Mouse (Mus musculus) heart, postnatal 25 days (tissue): Measurements from ENCODE around the gene Ace. TPM values are rescaled to one million over a fixed set of nuclear protein-coding genes. Genes with fewer than 3 reads are reported as not detected.
"Not testable (repeated sequence)": the region's sequence is repeated elsewhere in the genome, so short reads cannot be mapped to it uniquely, and the experiment has no call there.

Experiments
- DNase-seq: peaks from one replicate; pipeline ENCODE4 v3.0.0; 2022; ENCODE audit warnings: low spot score
- intact Hi-C: fragments of 180-260 bp; cut with DNase I; formaldehyde crosslinking; loops from one replicate; pipeline ENCODE4 v1.15.1; 2025
- total RNA-seq, 2 experiments: library from RNA; stranded (reverse); gene quantifications; 2 replicates each; pipeline ENCODE4 v1.2.3; 2021

Ace gene
- total RNA-seq, 2 experiments from 2014 or later = 25.2 to 26.9 TPM

- DNase-seq = no peak
- intact Hi-C loops = no loop called here
These were observed 10.9 kb downstream of the Ace start for GRCm38 (mm10) chr11:105978634-105979033.

- DNase-seq = no peak
These were observed 16.7 kb downstream of the Ace start for GRCm38 (mm10) chr11:105984452-105984851.

GRCm38 (mm10) chr11:105987446-105987845 is 19.7 kb downstream of the Ace start:
- intact Hi-C loops = no loop called here
- DNase-seq = no peak

More at GRCm38 (mm10) chr11:105984452-105984851, 16.7 kb downstream of the Ace start:
- intact Hi-C loops = no loop called here

GRCm38 (mm10) chr11:105989446-105989845 is 21.7 kb downstream of the Ace start:
- DNase-seq = no peak
- intact Hi-C loops = no loop called here

GRCm38 (mm10) chr11:105990231-105990630 is 22.5 kb downstream of the Ace start:
- DNase-seq = no peak
- intact Hi-C loops = no loop called here

GRCm38 (mm10) chr11:105994375-105994774 is 26.6 kb downstream of the Ace start, which contains the start of gene Ace3:
TSS of gene Ace3 (plus strand) at chr11:105994675.
- intact Hi-C loops = no loop called here
- DNase-seq = no peak

GRCm38 (mm10) chr11:106000062-106000461 is 32.3 kb downstream of the Ace start:
- intact Hi-C loops = loop anchor here (2.0 kb wide), 1 partner anchor 27 kb away; no protein-coding TSS in a partner anchor
- no peak for DNase-seq

- no peak for DNase-seq
- intact Hi-C loops = loop anchor here (2.0 kb wide), 2 partner anchors 25 to 73 kb away; no protein-coding TSS in a partner anchor
These were observed 34.0 kb downstream of the Ace start for GRCm38 (mm10) chr11:106001718-106002117.

- intact Hi-C loops = no loop called here
- no peak for DNase-seq
These were observed 36.8 kb downstream of the Ace start for GRCm38 (mm10) chr11:106004576-106004975.

GRCm38 (mm10) chr11:106005970-106006369 is 38.2 kb downstream of the Ace start:
- DNase-seq = no peak
- intact Hi-C loops = no loop called here

- intact Hi-C loops = no loop called here
- no peak for DNase-seq
These were observed 40.1 kb downstream of the Ace start, which contains the start of gene Kcnh6 for GRCm38 (mm10) chr11:106007821-106008220. TSS of gene Kcnh6 (plus strand) at chr11:106008124.

GRCm38 (mm10) chr11:106012711-106013110 is 45.0 kb downstream of the Ace start:
- no peak for DNase-seq
- intact Hi-C loops = no loop called here

- intact Hi-C loops = no loop called here
- no peak for DNase-seq
These were observed 45.9 kb downstream of the Ace start for GRCm38 (mm10) chr11:106013556-106014225.

GRCm38 (mm10) chr11:106016440-106016839 is 48.7 kb downstream of the Ace start:
- intact Hi-C loops = no loop called here
- no peak for DNase-seq

GRCm38 (mm10) chr11:106020051-106020763 is 52.5 kb downstream of the Ace start:
- intact Hi-C loops = no loop called here
- DNase-seq = no peak

- DNase-seq = no peak
- intact Hi-C loops = loop anchor here (2.0 kb wide), 2 partner anchors 25 to 99 kb away; no protein-coding TSS in a partner anchor
These were observed 58.0 kb downstream of the Ace start for GRCm38 (mm10) chr11:106025774-106026173.

- no peak for DNase-seq
- intact Hi-C loops = loop anchor here (2.0 kb wide), 2 partner anchors 26 to 100 kb away; no protein-coding TSS in a partner anchor
These were observed 58.9 kb downstream of the Ace start for GRCm38 (mm10) chr11:106026465-106027151.

- intact Hi-C loops = loop anchor here (2.0 kb wide), 2 partner anchors 27 to 101 kb away; no protein-coding TSS in a partner anchor
- DNase-seq = no peak
These were observed 59.9 kb downstream of the Ace start for GRCm38 (mm10) chr11:106027607-106028006.

- DNase-seq, intact Hi-C loops: not testable (repeated sequence)
These were observed 64.3 kb downstream of the Ace start for GRCm38 (mm10) chr11:106032074-106032473.

- intact Hi-C loops = no loop called here
- no peak for DNase-seq
These were observed 65.8 kb downstream of the Ace start for GRCm38 (mm10) chr11:106033491-106033919.
